Mouse (Mus musculus) heart, embryonic 14.5 days (tissue): ENCODE data around the gene Hist1h4m. TPM values are rescaled to one million over a fixed set of nuclear protein-coding genes. Genes with fewer than 3 reads are reported as not detected.
A peak's percentile ranks its signal among the peaks of the same experiment; 100 is the strongest.
"Not testable (repeated sequence)": the region's sequence is repeated elsewhere in the genome, so short reads cannot be mapped to it uniquely, and the experiment has no call there.

ENCODE experiments used
- ATAC-seq: fragments of 200-750 bp; cut with Nextera tagmentation; 2 replicates; pipeline ENCODE4 v1.8.0; 2017; ENCODE audit warnings: low read depth, moderate TSS enrichment; ENCODE audit not compliant: insufficient number of reproducible peaks, insufficient read depth, low FRiP score
- H3K27ac ChIP-seq, 2 experiments: fragments of 200-500 bp in 1 of 2; fragments of 300-500 bp in 1 of 2; sonication (generic) in 1 of 2; replicated peaks in 1 of 2; 2 replicates each; pipeline ENCODE4 v1.5.1; 2012 to 2014; ENCODE audit warnings: low read depth in 2 of 2, low read length in 2 of 2, control low read depth in 1 of 2, mild to moderate bottlenecking in 1 of 2, mixed read lengths in 1 of 2; ENCODE audit not compliant: control insufficient read depth in 1 of 2, insufficient read depth in 1 of 2
- H3K27me3 ChIP-seq: fragments of 300-500 bp; sonication (generic); 2 replicates; pipeline ENCODE4 v1.6.1; 2014; ENCODE audit warnings: mild to moderate bottlenecking, low read length, control low read depth; ENCODE audit not compliant: control insufficient read depth, insufficient read depth
- H3K36me3 ChIP-seq: fragments of 300-500 bp; sonication (generic); 2 replicates; pipeline ENCODE4 v1.6.1; 2014; ENCODE audit warnings: mild to moderate bottlenecking, control low read depth, low read length, mixed read lengths; ENCODE audit not compliant: control insufficient read depth, insufficient read depth
- H3K4me1 ChIP-seq, 2 experiments: fragments of 200-500 bp in 1 of 2; fragments of 300-500 bp in 1 of 2; sonication (generic) in 1 of 2; 2 replicates each; pipeline ENCODE4 v1.6.1; 2012 to 2014; ENCODE audit warnings: low read length in 2 of 2, control low read depth in 1 of 2, mixed read lengths in 1 of 2; ENCODE audit not compliant: control insufficient read depth in 2 of 2, insufficient read depth in 2 of 2
- H3K4me2 ChIP-seq: fragments of 300-500 bp; sonication (generic); 2 replicates; pipeline ENCODE4 v1.6.1; 2014; ENCODE audit warnings: mild to moderate bottlenecking, low read length
- H3K4me3 ChIP-seq, 2 experiments: fragments of 200-500 bp in 1 of 2; fragments of 300-500 bp in 1 of 2; sonication (generic) in 1 of 2; 2 replicates each; pipeline ENCODE4 v1.5.1; 2012 to 2014; ENCODE audit warnings: low read length in 2 of 2, mild to moderate bottlenecking in 2 of 2, control low read depth in 1 of 2, low read depth in 1 of 2, moderate library complexity in 1 of 2; ENCODE audit not compliant: control insufficient read depth in 1 of 2, insufficient read depth in 1 of 2
- H3K9ac ChIP-seq: fragments of 300-500 bp; sonication (generic); 2 replicates; pipeline ENCODE4 v1.6.1; 2014; ENCODE audit warnings: mild to moderate bottlenecking, low read length
- H3K9me3 ChIP-seq: fragments of 300-500 bp; sonication (generic); 2 replicates; pipeline ENCODE4 v1.6.1; 2016; ENCODE audit warnings: low read length, control low read depth; ENCODE audit not compliant: control insufficient read depth
- WGBS: fragments of 180-500 bp; shearing (Covaris S2); extraction: QIAGEN DNeasy Blood & Tissue Kit; methylation state at CpG from one replicate; pipeline ENCODE4 v1.1.7; 2014; 5-methylcytosine and 5-hydroxymethylcytosine counted together
- polyA plus RNA-seq: library from polyadenylated mRNA; unstranded; fragments of >200 nt; fragmentation: Nextera tagmentation; extraction: Ambion mirVana; gene quantifications from 2 replicates; pipeline ENCODE4 v1.2.1, GENCODE M21; 2014

Hist1h4m gene
- polyA plus RNA-seq, 1 experiment from 2014 or later: not detected

DNA sequence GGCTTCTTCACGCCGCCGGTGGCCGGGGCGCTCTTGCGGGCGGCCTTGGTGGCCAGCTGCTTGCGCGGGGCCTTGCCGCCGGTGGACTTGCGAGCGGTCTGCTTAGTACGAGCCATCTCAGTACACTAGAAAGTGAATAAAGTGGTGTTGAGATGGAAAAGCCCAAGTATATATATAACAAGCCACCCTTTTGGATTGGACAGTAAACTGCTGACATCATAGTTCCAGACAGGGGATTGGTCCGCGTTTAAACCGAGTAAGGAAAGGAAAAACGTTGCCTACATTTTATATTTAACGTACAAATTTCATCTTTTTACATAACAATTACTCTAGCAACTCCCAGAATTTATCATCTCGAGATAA, 28.3 kb upstream of the Hist1h4m start, which contains the start of gene Hist1h3i:
Hist1h3i (minus strand) TSS at position 116 of the 363 bp plus-strand sequence.
- H3K36me3 ChIP-seq: no peaks in the 10 kb centered on the region
- H3K4me2 ChIP-seq: peak within 1 kb of the TSS; percentile 77
- peak; percentile 70 for ATAC-seq
- H3K27me3 ChIP-seq: no peaks in the 10 kb centered on the region
- H3K4me3 ChIP-seq: peak within 1 kb of the TSS; percentile 44 to 52
- H3K27ac ChIP-seq: peak within 1 kb of the TSS; percentile 84 to 87
- H3K9me3 ChIP-seq: no peaks in the 10 kb centered on the region
- H3K4me1 ChIP-seq: peaks cover 7 to 37% of the 10 kb centered on the region in 2 experiments
- 0% methylated on average over 14 of the region's 20 CpGs for WGBS
- peak within 1 kb of the TSS; percentile 82 for H3K9ac ChIP-seq

DNA sequence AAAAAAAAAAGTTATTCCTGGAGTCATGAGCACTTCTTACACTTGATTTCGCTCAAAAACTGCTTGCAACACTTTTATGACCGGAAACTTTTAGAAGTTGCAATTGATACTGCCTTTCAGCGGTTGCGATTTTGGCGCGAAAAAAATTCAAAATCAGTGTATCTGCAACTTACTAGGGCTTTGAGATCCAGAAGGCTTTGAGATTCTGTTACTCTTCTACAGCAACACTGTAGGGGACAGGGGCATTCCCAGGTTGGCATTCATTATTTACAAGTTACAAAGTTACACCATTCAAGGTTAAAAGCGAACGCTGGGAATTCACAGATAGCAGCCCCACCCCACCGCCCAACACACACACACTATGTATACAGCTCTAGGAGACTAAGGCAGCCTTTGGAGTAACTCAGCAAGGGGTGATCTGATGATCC, 27.8 kb upstream of the Hist1h4m start:
- Histone ChIP-seq H3K4me3 (peak overlapping the region; percentile 16 to 44; a peak in 3 of 4 replicates), H3K36me3 (no peaks in the 10 kb centered on the region), H3K4me1 (peaks cover 7 to 34% of the 10 kb centered on the region in 2 experiments), H3K9ac (peak overlapping the region; percentile 82), H3K27ac (peak overlapping the region; percentile 80 to 87), H3K4me2 (peak overlapping the region; percentile 77), H3K9me3 (no peaks in the 10 kb centered on the region), H3K27me3 (no peaks in the 10 kb centered on the region)
- WGBS: 5% methylated on average over 9 of the region's 9 CpGs
- ATAC-seq: no peak

DNA sequence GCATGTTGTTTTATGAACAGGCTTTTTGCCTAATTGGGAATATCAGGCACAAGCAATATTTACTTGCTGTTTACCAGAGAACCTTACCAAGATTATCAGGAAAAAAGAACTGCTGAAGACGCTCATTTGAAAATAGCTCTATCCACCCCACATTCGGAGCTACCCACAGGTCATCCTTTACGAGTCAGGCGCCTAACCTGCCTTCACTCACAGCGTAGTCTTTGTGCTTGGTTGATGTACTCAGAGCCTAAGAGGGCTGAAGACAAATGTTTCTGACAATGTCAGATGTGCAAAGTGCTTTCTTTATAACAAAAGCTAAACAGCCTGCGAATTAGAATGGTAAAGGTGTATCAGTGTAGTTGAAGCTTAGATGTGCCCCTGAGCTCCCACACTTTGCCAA, 27.2 kb upstream of the Hist1h4m start:
- peak overlapping the region; percentile 77; the same call in 1 of the 2 replicates for H3K4me2 ChIP-seq
- no peaks in the 10 kb centered on the region for H3K36me3 ChIP-seq
- no peak for ATAC-seq
- WGBS: 47% methylated on average over 6 of the region's 6 CpGs
- H3K4me3 ChIP-seq: peak overlapping the region in 1 of 2 experiments; percentile 44; a peak in 1 of 4 replicates
- H3K27me3 ChIP-seq: no peaks in the 10 kb centered on the region
- peak overlapping the region; percentile 82 for H3K9ac ChIP-seq
- peaks cover 7 to 34% of the 10 kb centered on the region in 2 experiments for H3K4me1 ChIP-seq
- no peaks in the 10 kb centered on the region for H3K9me3 ChIP-seq
- H3K27ac ChIP-seq: peak overlapping the region; percentile 80 to 87

DNA sequence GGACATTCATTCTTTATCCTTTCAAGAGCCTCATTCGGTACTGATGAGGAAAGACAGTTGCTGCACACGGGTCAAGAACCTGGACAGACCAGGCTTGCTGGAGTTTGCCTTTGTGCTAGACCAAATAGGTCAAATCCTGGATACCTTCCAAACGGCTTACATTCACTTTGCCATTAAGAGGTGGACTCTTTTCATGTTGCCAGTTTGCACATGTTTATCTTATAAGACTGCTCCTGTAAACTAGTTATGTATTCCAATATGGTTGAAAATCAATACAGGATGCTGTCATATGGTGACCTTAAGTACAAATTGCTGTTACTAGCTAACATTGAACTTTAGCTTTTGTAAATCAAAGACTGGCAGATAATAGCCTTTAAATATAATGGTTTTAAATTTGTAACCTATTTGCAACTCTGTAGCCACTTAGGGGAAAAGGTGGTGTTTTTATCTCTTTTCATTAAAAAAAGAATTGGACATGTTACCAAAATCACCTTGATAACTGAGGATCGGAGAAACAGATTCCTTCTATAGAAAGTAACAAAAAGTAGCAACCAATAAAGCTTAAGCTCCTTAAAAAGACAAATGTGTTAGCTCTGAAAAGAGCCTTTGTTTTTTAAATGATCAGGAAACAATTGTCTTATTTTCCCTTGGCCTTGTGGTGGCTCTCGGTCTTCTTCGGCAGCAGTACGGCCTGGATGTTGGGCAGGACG, 25.2 kb upstream of the Hist1h4m start:
- no peaks in the 10 kb centered on the region for H3K36me3 ChIP-seq
- peaks cover 7 to 36% of the 10 kb centered on the region in 2 experiments for H3K4me1 ChIP-seq
- no peak for ATAC-seq
- no peaks in the 10 kb centered on the region for H3K27me3 ChIP-seq
- 10% methylated on average over 8 of the region's 8 CpGs for WGBS
- peak overlapping the region; percentile 36 to 42 for H3K4me3 ChIP-seq
- H3K4me2 ChIP-seq: peak overlapping the region; percentile 64
- peak overlapping the region; percentile 65 for H3K9ac ChIP-seq
- H3K27ac ChIP-seq: peak overlapping the region; percentile 82 to 84
- no peaks in the 10 kb centered on the region for H3K9me3 ChIP-seq

DNA sequence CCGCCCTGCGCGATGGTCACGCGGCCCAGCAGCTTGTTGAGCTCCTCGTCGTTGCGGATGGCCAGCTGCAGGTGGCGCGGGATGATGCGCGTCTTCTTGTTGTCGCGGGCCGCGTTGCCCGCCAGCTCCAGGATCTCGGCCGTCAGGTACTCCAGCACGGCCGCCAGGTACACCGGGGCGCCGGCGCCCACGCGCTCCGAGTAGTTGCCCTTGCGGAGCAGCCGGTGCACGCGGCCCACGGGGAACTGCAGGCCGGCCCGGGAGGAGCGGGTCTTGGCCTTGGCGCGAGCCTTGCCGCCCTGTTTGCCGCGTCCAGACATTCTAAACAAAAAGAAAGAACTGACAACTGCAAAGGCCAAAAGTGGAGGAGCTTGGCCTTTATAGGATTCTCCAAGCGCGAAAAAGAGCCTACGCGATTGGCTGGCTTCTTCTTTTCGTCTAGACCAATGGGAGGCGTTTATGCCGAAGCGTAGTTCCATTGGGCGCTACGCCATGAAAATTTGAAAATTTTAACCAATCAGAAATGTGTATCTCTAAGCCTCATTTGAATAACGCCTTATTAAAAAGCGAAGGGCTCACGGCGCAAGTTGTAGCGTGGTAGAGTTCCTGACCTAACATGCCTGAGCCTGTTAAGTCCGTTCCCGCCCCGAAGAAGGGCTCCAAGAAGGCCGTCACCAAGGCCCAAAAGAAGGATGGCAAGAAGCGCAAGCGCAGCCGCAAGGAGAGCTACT, 24.5 kb upstream of the Hist1h4m start, which contains the start of the genes Hist1h2an and Hist1h2bp:
Hist1h2an (minus strand) TSS at position 320 of the 731 bp plus-strand sequence.
Hist1h2bp (plus strand) TSS at position 563 of the 731 bp plus-strand sequence.
- WGBS: under 1% methylated on average over 33 of the region's 63 CpGs
- H3K36me3 ChIP-seq, H3K27me3 ChIP-seq, H3K9me3 ChIP-seq: not testable (repeated sequence)
- Histone ChIP-seq H3K4me2 (peak within 1 kb of the TSS; percentile 64), H3K4me1 (peaks cover 7 to 36% of the 10 kb centered on the region in 2 experiments), H3K27ac (peak within 1 kb of the TSS; percentile 82 to 92), H3K4me3 (peak within 1 kb of the TSS; percentile 36 to 46), H3K9ac (peak within 1 kb of the TSS; percentile 65)
- ATAC-seq: peak; percentile 92

DNA sequence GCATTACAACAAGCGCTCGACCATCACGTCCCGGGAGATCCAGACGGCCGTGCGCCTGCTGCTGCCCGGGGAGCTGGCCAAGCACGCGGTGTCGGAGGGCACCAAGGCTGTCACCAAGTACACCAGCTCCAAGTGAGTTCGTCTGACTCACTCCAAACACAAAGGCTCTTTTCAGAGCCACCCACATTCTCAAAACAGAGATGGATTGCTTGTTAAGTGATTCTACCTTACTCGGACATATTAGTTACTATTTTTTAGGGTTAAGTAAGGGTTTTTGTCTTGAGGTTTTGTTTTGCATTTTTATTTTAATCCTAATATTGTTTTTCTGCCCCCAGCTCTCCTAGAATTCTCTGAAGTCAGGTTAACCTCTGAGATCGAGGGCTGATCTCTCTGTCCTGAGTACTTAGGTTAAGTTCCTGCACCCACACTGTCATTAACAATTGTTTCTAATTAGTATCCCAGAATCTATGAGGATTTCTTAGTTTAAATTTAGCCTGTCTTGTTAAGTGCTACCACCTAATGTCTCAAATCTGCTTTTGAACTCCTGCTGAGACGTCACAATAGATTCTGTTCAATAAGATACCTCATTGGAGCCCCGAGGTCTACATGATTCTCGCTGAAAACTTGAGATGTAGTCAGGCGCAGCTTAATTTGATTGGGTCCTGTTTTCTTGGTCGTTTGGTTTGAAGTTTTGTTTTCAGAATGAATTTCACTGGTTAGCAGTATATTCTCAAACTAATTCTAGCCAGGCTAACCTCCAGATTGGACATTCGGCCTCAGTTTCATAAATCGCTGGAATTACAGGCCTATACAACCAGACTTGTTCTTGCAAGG, 23.6 kb upstream of the Hist1h4m start:
- H3K9ac ChIP-seq: peak overlapping the region; percentile 63
- no peaks in the 10 kb centered on the region for H3K9me3 ChIP-seq
- H3K4me2 ChIP-seq: peak overlapping the region; percentile 64
- H3K27ac ChIP-seq: peak overlapping the region; percentile 53 to 59; a peak in 1 of 4 replicates
- no peak for ATAC-seq
- WGBS: 32% methylated on average over 14 of the region's 21 CpGs
- H3K4me1 ChIP-seq: peaks cover 7 to 30% of the 10 kb centered on the region in 2 experiments
- H3K36me3 ChIP-seq: no peaks in the 10 kb centered on the region
- peak overlapping the region in 1 of 2 experiments; percentile 21; a peak in 2 of 4 replicates for H3K4me3 ChIP-seq
- H3K27me3 ChIP-seq: no peaks in the 10 kb centered on the region

DNA sequence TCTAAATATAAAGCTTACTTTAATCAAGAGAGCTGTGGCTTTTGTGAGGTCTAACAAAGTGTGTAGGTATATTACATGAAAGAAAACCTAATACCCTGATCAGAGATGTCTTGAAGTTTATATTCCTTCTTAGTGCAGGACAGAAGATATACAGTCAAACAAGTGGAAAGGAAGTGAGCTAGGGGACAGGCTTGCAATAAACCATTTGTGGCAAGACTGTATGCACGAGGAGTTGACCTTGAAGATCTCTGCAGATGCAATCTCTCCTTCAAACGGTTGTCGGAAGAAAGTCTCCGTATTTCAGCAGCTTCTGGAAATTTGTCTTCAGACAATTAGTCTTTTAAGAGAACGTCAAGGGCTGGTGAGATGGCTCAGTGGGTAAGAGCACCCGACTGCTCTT, 21.6 kb upstream of the Hist1h4m start:
- no peaks in the 10 kb centered on the region for H3K36me3 ChIP-seq
- H3K4me2 ChIP-seq: no peak overlapping the region
- H3K4me1 ChIP-seq: peaks cover 5 to 21% of the 10 kb centered on the region in 2 experiments; a peak in 3 of 4 replicates
- H3K4me3 ChIP-seq: no peak overlapping the region
- H3K27me3 ChIP-seq: no peaks in the 10 kb centered on the region
- H3K9me3 ChIP-seq: no peaks in the 10 kb centered on the region
- no peak for ATAC-seq
- H3K27ac ChIP-seq: no peak overlapping the region
- WGBS: 64% methylated on average over 6 of the region's 6 CpGs
- H3K9ac ChIP-seq: no peak overlapping the region
